Mouse (Mus musculus): ENCODE results near the gene Nudt16l1.

Gene Nudt16l1

DNA sequence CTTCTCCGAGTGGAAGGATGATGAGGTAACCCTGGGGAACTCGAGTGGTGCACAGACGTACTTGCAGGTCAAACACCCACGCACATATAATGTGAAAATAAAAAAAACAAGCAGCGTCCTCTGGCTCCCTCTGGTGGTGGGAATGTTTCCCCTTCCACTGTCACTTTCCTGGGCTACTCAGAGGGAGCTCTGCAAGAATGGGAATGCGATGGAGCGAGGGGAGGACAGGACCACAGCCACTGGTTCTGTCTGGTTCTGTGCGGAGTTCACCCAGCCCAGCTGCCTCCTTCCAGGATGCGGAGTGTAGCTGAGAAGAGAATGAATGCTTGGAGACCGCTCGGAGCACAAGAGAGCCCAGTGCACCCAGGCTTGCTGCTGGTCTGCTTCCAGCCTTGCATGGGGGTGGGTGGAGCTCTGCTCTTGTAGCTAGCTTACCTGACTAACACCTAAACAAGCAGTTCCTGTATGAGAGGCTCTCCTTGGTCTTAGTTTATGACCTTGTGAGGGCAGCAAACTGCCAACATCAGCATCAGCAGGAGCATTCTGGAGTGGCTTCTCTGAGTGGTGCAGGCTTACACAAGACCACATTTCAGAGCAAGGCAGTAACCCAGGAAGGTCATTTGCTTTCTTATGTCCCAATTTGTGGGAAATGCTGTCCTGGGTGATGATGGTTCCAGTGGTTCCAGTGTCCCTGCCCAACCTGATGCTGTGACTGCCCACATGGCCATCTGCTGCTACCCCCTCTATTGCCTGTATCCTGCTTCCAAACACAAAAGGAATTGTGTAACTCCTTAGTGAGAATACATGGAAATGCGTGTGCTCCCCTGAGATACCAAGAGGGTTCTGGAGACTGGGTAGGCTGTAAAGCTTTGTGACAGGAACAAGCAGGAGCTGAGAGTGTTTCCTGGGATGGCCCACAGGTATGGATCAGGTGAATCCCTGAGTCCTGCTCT lies 24.5 kb upstream of the Nudt16l1 start:
- peak; percentile 70 to 89 for DNase-seq (ENCODE audit: low spot score in 2 of 2)

DNA sequence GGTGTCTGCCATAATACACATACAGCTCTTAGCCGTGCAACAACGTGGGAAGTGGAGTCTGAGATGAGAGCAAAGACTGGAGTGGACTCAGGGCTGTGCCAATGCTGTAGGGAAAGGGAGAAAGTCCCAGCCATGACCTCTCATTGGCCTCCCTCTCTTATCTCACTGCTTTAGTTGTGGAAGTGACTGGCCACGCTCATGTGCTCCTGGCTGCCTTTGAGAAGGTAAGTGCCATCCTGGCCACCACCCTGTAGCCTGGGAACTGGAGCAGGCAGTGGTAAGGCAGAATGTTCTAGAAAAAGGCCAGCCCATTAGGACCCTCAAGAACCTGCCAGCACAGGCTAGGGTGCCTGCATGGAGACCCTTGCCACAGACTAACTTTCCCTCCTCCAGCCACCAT lies 22.6 kb upstream of the Nudt16l1 start:
- DNase-seq (ENCODE audit: low spot score in 2 of 2): no peak

DNA sequence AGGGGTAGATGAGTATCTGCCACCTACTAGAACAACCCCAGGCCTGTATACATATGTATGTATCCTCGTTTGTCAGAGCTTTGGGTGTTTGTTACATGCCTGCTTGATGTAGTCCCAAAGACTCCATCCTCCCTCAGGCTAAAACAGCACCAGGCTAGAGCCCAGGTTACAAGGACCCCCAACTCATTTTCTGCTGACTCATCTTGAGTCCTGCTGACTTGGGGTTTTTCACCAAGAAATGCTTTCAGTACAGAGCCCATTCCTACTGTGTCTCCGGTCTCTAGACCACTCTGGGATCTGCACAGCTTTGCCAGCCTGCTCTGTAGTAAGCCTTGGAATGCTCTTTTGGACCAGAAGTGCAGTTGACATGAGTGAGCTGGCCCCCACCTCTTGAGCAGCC lies 22.0 kb upstream of the Nudt16l1 start:
- no peak for DNase-seq (ENCODE audit: low spot score in 2 of 2)

DNA sequence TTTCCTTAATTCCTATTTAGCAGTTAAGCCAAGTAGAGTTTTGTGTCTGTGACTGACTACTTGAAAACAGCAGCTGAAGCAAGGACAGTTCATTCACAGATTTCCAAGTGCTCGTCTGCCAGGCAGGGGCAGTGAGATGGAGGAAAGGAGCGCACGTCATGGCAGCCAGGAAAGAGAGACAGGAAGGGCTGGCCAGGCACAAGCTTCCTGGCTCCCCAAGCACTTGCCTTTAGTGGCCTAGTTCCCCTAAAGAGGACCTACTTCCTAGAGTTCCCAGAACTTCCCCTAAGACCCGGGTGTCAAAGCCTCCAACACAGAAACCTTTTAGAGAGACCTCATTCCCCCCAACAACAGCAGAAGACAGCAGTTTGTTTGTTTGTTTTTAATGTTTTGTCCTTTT lies 18.0 kb upstream of the Nudt16l1 start:
- no peak for DNase-seq (ENCODE audit: low spot score in 2 of 2)

DNA sequence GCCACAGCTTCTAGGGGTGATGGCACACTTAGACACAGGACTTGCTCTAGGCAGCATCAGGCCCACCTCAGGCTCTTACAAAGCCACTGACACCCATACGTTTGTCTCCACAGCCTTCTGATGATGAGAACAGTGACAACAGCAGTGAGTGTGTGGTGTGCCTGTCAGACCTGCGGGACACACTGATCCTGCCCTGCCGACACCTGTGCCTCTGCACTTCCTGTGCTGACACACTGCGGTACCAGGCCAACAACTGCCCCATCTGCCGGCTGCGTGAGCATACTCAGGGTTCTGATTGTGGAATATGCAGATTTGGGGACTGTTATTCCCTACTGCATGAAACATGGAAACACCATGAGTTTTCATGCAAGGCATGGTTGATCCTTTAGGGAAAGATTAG lies 16.1 kb upstream of the Nudt16l1 start:
- DNase-seq (ENCODE audit: low spot score in 2 of 2): no peak

DNA sequence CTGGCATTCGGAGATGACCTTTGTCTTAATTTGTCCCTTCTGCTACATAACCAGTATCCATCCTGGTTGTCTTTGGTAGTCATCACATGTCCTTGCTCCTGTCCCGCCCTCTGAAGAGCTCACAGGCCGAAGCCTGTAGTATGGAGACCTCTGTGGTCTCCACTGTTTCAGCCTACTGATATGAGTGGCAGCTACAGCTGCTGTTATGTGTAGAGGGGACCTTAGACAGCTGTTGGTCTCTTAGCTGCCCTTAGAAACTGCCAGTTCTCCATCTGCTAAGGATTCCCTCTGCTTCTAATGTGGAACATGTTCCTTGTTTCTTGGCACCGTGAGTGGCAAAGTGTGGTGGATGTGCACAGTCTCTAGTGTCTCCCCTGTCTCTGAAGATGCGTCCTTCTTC lies 14.6 kb upstream of the Nudt16l1 start:
- no peak for DNase-seq (ENCODE audit: low spot score in 2 of 2)

DNA sequence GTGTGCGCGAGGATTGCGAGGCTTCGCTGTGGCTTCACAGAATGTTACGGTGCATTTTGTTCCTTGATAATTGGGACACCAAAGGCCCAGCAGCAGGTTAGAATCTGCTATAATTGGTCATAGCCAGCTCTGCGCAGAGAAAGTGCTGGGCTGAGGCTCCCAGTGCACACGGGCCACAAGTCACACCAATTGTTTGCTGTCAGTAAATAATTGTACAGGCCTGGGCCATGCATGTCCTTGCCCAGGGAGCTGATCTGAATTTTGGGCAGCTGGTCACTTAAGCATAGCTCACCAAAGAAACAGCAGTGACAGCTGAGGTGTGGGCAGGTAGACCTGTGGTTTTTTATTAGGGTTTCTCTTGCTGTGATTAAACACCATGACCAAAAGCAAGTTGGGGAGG lies 10.6 kb upstream of the Nudt16l1 start:
- no peak for DNase-seq (ENCODE audit: low spot score in 2 of 2)

DNA sequence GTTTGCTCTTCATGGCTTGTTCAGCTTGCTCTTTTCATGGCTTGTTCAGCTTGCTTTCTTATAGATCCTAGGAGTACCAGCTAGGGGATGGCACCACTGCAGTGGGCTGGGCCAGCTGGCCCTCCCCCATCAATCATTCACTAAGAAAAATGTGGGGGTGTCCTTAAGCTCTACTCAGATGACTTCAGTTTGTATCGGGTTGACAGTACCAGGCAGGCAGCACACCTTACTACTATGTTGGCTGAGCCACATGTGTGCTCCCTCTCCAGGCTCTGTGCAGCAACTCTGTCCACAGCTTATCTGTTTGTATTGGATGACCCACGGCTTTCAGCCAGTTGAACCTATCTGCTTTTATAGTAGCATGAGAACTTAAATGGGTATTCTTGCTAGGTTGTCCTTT lies 10.1 kb upstream of the Nudt16l1 start:
- DNase-seq (ENCODE audit: low spot score in 2 of 2): no peak

DNA sequence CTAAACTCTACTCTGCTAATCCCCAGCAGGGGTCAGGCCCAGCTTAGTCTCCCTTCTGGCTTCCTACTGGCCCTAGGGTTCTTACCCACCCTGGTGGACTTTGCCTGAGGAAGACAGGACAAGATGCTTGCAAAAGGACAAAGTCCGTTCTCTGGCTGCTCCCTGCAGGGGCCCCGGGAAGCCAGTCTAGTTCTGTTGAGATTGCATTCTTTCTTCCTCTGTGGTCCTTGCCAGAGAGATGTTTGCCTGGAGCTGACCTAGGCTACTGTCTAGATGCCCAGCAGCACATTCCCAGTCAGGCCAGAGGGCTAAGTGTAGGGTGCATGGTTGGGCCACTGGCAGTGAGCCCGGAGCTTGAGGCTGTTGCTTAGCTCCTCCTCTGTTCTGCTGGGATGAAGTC lies 6.1 kb upstream of the Nudt16l1 start:
- DNase-seq (ENCODE audit: low spot score in 2 of 2): no peak

DNA sequence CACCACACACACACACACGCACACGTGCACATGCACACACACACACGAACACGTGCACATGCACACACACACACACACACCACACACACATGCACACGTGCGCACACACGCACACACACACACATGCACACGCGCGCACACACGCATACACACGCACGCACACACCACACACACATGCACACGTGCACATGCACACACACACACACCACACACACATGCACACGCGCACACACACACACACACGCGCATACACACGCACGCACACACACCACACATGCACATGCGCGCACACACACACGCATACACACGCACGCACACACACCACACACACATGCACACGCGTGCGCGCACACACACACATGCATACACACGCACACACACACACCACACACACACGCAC lies 3.1 kb upstream of the Nudt16l1 start:
- DNase-seq (ENCODE audit: low spot score in 2 of 2): no peak

DNA sequence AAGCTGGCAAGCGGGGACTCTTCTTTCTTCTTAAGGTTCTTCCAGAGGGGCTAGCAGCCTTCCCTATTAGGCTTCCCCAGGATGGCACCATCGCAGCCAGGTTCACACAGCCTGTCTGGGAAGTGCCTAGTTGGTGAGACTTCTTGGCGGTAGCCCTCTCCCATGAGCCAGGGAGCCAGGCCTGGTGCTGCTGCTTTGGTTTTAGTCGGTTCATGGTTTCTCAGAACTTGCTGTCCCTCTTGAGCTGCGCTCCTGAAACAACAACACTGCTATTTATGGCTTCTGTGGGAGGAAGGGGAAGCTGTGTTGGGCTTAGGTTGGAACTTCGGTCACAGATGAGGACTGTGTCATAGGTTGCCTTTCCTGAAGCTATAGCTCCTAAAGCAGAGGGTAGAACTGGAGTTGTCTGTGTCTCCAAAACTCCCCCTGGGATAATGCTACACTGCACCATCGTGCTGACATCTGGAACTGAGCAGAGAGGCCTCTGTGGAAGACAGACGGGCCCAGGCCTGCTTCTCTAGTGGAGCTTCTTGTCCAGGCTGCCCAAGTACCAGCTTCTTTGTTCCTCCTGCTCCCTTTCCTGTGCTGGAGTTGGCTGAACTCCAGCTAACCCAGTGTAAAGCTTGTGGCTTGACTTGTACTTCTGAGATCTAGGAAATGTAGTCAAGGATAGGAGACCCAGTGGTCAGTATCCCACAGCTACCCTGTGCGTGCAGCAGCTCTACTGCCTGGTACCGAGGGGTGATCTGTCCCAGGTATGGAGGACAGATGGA lies 2.4 kb upstream of the Nudt16l1 start:
- no peak for DNase-seq (ENCODE audit: low spot score in 2 of 2)

DNA sequence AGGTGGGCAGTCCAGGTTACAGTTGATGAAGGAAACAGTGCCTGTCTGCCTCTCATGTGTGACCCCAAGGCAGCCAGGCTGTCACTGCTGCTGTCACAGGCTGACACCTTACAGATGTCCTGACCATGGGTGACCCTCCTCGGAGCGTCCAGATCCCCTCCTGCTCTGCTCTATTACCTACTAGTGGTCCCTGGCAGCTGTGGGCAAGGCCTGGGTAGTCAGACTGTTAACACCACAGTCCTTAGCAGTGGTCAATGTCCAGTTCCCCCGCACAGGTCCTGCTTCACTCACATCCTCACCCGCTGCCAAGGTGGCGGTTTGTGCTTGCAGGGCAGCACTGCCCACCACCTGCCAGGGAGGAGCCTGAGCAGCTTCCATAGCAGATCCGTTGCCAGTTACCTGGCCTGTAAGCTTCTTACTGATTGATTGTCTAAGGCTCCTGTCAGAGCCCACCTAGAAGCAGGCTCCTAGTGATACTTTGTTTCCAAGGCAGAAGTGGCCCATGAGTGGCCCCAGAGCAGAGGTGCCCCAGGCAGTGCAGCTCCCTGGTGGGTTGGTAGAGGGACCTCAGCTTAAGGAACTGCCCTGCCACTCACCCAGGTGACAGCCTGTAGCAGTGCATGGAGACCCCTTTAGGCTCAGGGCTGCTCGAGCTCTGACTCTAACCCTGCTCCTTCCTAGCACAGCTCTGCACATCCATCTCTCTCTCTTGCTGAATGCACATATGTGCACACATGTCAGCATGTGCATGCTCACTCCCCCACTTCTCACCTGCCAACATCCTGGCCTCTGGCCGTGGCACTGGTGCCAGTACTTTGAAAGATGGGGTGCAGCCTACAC lies 990 bp upstream of the Nudt16l1 start:
- no peak for DNase-seq (ENCODE audit: low spot score in 2 of 2)

DNA sequence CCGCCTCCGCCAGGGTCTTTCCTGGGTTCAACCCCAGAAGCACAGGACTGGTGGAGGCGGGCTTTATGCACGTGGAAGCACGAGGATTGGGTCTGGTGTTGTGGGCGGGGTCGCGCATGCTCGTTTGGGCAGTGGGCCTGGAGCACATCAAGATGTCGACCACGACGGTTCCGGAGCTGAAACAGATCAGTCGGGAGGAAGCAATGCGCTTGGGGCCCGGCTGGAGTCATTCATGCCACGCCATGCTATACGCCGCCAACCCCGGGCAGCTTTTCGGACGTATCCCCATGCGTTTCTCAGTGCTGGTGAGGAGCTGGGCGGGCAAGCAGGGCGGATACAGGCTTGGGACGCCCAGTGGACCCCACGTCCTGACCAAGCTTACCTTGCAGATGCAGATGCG lies 428 bp downstream of the Nudt16l1 start:
- peak; percentile 94 to 96 for DNase-seq (ENCODE audit: low spot score in 2 of 2)

DNA sequence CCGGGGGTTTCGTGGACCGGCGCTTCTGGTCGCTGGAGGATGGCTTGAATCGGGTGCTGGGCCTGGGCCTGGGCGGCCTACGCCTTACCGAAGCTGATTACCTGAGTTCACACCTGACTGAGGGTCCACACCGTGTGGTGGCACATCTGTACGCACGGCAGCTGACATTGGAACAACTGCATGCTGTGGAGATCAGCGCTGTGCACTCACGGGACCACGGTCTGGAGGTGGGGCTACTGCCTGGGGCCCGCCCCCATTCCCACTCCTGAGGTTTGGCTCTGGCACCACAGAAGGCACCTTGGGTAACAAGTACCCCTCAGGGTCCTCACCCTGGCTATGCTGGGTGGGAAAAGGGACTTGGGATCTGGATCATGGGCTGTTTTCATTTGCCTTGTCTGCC lies 851 bp downstream of the Nudt16l1 start:
- DNase-seq (ENCODE audit: low spot score in 2 of 2): peak in 1 of 2 experiments; percentile 33

DNA sequence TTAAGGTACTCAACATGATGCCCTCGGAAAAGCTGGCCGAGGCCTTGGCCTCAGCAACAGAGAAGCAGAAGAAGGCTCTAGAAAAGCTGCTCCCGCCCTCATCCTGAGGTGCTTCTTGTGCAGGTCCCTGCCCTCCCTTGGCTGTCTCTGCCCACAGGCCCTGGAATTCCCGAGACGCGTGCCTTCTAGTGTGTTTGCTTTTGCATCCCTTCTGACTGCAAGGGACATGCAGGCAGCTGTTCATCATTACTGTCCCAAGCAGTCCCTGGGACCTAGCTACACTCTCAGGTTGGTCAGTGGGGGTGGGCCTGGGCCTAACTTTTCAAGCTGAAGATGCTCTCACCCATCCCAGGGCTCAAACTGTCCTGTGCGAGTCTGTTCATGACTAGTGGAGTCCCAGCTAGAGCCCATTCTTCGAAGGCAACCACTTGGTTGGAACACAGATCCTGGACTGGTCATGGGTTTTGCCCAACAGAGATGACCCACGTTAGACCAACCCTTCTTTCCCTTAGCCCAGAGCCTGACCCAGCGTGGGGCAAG lies 1.8 kb downstream of the Nudt16l1 start:
- no peak for DNase-seq (ENCODE audit: low spot score in 2 of 2)

DNA sequence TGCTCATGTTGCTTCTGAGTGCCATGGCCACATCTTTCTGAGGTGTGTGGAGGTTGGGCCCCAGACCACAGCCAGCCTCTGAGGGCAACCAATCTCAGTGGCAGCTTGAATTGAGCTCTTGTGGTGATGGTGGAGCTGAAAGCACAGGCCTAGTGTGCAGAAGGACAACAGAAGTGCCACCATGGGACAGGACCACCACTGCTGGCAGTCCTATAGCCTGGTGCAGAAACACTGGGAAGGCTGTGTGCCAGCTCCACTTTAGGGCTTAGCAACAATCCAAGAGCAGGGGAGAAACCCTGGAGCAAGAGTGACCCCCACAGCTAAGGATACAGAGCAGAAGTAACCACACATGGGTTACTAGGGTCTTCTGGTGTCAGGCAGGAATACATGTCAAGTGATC lies 2.5 kb downstream of the Nudt16l1 start:
- no peak for DNase-seq (ENCODE audit: low spot score in 2 of 2)

DNA sequence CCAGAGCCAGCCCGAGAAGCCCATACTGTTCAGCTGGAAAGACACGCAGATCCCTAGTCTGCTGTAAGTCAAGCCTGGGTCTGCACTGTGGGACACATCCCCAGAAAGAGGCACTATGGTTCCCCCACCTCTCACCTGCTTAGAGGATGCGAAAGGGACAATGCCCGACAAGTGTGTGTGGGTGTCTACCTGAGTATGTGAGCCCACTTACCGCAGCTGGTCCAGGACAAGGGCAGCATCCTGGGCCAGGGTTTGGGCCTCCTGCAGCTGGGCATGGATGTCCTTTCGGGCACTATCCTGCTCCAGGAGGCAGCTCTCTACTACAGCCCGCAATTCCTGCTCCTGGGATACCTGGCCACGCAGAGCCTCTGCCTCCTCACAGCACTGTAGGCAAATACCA lies 4.3 kb downstream of the Nudt16l1 start:
- no peak for DNase-seq (ENCODE audit: low spot score in 2 of 2)

DNA sequence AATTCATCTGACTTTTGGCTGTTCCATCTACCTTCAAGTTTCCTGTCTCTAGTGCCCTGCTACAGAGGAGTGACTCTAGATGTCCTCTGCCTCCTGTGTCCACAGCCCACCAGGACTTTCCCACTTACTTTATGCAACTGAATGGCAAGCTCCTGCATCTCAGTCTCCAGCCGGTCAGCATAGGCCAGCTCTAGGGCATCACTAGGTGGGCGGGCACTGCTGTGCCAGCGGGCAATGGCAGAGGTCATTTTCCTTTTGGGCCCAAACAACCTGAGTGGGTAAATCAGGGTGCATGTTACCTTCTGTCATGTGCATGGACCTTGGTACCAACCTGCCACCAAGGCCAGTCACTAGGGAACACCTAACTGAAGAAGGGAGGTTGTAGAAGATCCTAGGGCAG lies 4.9 kb downstream of the Nudt16l1 start:
- DNase-seq (ENCODE audit: low spot score in 2 of 2): no peak

DNA sequence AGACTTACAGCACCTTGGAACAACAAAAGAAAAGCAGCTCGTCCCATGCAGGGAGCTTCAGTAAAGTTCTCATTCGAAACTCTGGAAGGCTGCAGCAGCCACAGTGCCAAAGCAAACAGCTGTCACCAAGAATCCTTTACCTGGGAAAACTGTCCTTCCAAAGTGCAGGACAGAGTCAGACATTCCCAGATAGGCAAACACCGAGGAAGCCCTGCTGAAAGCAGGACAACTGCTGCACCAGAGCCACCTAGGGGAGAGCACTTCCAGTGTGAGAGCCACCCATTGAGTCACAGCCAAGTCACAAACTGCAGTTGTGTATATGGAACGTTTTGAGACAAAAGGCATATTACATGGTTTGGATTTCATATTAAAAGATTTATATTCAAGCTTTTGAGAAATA lies 6.9 kb downstream of the Nudt16l1 start:
- DNase-seq (ENCODE audit: low spot score in 2 of 2): no peak

DNA sequence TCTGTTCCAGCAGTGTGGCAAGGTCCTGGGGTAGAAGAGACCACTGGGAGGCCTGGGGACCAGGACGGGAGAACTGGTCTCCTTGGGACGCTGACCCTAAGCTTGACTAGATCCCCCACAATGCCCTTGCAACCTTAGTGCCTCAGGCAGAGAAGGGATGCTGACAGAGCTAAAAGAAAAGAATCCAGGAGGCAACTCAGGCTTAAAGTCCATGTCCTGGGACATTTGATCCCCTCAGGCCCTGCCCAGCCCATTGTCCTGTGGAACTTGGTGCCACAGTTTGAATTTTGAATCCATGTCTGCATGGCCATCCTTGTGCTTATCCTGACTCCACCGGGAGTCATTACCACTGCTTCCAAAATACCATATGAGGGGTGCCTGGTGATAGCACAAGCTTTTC lies 7.6 kb downstream of the Nudt16l1 start:
- no peak for DNase-seq (ENCODE audit: low spot score in 2 of 2)

DNA sequence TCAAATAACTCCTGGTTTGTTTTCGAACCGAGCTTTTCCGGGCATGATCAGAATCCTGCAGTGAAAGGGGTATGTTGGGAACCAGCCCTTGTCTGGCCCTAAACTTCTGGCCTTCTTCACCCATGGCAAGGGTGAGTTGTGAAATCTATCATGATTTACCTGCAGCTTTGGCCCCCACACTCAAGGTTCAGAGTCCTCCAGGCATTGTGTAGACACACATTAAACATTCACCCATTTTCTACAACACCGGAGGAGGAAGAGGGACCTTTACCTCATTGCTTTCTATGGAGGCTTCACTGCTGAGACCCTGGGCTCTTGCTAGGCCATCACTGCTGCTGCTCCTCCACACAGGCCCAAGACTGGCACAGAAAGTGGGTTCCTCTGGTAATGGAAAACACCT lies 8.8 kb downstream of the Nudt16l1 start:
- no peak for DNase-seq (ENCODE audit: low spot score in 2 of 2)

DNA sequence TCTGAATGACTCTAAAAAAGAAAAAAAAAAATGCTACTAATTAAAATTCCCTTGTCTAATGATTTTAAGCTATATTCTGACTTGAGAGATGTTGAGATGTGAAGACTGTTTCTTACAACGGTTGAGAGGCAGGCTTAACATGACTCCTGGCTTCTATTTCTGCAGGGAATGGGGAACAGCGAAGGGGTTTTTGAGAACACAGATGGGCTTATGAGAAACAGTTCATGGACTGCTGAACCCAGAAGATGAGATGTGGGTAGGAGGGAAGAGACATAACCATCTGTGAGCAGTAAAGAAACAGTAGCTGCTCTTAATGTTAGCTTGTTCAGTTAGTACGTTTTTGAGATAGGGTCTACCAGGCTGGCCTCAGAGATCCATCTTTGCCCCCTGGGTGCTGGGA lies 18.0 kb downstream of the Nudt16l1 start:
- no peak for DNase-seq (ENCODE audit: low spot score in 2 of 2)

All from heart, adult 9 months (tissue).